Mouse (Mus musculus) lung, postnatal 25 days (tissue): ENCODE measurements around the gene Chek2.
A peak's percentile ranks its signal among the peaks of the same experiment; 100 is the strongest.
"Not testable (repeated sequence)": the region's sequence is repeated elsewhere in the genome, so short reads cannot be mapped to it uniquely, and the experiment has no call there.

Experiments used
- DNase-seq: peaks from one replicate; pipeline ENCODE4 v3.0.0; 2022; ENCODE audit warnings: low spot score

Gene Chek2

DNA sequence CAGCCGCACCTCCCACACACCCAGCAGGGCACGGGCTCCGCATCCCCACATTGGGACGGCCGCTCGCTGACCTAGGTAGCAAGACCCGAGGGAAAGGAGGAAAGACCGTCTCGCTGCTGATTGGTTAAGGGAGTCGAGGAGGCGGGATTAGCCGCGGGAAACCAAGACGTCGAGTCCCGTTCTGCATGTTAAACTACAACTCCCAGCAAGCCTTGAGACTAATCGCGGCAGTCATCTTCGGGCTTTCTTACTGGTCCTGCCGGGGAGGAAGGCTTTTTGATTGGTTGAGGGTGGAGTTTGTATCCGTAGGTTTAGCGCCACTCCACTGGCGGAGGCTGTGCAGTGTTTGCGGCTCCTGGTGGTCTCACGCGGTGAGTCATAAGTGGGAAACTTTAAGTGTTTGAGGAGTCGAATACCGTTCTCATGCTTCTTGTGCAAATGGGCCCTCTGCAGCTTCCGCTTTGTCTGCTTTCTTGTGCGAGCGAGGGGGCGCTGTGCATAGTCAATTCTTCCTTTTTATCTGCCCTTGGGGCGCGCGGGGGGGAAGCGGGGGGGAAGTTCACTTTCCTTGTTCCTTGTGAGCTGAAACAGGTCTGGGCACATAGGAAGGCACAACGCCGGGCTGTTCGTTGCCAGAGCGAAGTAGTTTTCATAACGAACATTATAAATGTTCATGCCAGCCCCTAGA, at the start of gene Chek2, which contains the start of gene Hscb:
Gene Chek2 (plus strand): TSS at position 302 of the 688 bp plus-strand sequence.
Gene Hscb (minus strand): TSS at position 100 of the 688 bp plus-strand sequence.
- peak; percentile 99 for DNase-seq

DNA sequence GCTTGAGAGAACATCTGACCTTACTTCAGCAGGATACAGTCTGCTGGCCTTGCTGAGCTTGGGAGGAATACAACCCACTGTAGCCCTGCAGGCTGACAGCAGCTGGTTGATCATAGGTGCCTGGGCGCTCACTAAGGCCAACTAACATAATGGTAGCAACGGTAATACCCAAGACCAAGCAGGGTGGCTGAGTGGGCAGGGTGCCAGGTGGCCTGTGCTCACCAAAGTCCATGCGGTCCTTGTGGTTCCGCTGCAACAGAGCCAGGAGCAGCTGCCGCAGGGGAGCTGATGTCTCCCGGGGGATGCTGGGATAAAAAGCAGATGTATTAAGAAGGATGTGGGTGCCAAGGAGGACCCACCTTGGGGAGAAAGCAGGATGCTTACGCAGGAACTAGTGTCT, 45.4 kb upstream of the Chek2 start:
- DNase-seq = no peak

DNA sequence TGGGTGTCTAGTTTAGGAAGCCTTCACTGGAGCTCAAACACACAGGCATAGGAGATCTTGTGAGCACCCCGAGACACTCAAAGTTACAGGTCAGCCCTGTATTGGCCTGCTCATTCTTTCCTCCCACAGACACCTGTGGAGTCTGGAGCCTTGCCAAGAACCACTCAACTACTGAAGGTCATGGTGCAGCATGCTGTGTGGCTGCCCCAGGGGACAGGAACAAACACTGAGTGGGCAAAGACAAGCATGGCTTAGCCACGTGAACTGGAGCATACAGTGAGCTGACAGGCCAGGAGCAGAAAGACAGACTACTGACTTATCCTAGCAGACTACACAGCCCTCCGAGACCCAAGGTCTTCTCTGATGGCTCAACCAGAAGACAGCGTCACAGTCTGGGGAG, 42.1 kb upstream of the Chek2 start:
- peak; percentile 67 for DNase-seq

DNA sequence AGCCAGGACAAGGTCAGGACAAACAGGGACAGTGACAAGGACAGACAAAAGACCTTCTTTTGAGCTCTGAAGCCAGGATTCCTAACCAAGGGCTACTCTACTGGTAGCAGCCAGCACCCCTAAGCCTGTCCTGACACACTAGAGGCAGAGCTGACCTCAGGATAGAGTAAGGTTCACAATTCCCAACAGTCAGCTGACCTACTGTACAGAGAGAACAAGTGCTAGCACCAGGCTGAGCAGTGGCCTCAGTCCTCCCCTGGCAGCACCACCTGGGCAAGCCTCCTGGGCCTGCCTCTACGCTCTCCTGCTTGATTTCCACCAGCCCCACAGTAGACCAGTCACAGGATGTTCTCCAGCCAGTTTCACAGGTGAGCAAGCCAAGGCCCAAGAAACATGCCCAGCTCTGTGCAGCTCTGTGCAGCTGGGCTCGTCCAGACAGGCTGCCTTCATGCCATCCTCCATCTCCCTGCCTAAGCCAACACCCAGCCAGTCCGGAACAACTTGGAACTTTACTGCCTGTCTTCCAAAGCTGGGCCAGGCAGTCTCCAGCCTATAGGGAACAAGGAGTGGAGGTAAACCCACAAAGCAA, 38.6 kb upstream of the Chek2 start:
- no peak for DNase-seq

DNA sequence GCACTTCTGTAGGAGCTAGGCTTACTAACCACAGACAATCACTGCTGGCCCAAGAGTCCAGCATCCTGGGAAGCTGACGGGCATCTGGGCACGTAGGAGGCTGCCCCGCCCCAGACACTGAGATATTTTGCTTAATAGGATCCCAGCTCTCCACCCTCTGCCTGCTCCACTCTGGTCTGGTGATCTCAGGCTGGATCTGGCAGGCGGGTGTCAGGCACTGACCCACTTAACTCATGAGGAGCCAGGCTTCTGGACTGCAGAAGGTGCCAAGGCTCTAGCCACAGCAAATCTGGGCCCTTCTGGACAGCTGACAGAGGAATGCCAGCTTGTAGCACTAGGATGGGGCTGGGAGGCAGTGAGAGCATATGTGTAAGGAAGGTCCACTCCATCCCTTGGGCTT, 37.6 kb upstream of the Chek2 start:
- no peak for DNase-seq

DNA sequence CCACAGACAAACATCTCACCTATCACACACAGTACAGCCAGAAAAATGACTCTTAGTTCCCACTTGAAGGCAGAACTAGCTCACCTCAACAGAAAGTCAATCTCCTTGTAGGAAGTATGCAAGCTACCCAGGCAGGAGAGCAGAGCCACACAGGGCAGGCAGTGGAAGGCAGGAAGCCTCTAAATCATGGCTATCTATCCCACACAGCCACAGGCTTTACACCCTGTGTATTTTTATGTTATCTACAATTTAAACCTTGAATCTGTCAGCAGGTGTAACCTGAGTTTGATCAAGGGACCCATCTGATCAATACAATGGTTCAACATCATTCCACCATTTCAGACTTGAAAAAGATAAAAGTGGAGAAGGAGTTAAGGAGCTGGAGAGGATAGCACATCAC, 37.0 kb upstream of the Chek2 start:
- no peak for DNase-seq

DNA sequence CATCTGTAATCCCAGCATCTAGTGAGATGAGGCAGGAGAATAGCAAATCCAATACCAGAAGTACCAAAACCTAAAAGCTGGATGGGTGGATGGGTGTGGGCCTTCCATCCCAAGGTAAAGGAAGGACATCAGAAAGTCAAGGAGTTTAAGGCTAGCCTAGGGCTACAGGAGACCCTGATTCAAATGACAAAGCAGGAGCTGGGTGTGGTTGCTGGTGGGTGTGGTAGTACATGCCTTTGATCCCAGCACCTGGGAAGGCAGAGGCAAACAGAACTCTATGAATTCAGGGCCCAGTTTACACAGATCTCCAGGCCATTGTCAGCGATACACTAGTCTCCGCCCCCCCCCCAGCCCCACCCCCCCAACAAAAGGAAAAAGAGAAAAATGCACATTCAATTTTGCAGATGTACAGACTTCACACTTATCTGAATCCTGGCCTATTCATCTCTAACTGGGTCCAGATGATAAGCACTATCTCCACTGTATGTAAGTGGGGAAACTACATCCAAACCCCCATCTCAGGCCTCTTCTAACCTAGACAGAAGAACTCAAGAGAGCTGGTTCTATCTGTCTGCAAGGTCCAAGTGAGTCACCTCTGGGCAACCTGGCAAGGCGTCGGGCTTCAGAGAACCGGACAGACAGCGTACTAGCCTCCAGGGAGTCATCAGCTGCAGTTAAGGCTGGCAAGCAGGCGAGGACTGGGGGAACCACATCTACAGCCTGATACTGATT, 35.6 kb upstream of the Chek2 start:
- no peak for DNase-seq

DNA sequence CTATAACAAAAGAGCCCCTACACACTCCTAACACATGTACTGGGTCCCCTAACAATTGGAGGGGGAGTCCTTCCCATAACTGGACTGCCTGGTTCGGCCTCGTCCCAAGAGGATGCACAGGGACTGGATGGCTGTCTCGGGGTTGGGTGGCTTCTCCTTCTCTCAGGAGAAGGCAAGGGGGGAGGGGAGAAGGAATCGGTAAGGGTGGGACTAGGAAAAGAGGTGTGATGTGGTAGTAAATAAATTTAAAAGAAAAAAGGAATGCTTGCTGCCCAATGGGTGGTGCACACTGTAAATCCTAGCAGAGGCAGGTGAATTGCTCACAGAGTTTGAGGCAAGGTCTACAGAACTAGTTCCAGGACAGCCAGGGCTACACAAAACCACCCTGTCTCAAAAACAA, 33.6 kb upstream of the Chek2 start:
- no peak for DNase-seq

DNA sequence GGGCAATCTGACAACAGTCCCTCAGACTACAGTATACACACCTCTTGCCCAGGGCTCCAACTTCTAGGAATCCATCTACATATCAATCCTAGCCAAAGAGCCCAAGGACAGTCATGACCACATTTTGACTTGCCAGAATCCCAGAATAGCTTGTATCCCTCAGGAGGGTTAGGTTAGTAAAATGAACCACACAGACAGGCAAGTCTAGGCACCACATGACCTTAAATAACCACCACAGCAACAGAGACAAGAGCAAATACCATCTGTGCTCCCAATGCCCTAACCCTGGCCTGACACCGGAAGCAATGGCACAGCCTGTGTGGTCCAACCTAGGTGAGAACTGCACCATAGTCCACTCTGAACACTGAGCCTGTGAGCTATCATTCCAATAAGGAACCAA, 33.1 kb upstream of the Chek2 start:
- DNase-seq = no peak

DNA sequence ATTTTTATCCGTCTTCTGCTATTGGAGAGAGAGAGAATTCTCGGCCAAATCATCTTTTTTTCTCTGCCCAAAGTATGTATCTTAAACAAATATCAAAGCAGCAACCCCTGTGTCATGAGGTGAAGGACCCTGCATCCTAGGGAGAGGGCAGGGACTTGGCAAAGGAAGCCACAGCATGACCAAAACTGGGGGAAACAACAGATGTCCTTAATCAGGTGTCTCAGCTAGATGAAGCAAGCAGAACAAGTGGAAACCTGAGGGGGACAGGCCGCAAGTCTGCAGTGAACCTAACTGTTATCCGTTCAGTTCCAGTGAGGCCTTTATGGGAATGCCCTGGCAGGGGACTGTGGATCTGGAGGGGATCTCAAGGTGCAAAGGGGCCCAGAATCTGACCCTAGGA, 32.3 kb upstream of the Chek2 start:
- DNase-seq = no peak

DNA sequence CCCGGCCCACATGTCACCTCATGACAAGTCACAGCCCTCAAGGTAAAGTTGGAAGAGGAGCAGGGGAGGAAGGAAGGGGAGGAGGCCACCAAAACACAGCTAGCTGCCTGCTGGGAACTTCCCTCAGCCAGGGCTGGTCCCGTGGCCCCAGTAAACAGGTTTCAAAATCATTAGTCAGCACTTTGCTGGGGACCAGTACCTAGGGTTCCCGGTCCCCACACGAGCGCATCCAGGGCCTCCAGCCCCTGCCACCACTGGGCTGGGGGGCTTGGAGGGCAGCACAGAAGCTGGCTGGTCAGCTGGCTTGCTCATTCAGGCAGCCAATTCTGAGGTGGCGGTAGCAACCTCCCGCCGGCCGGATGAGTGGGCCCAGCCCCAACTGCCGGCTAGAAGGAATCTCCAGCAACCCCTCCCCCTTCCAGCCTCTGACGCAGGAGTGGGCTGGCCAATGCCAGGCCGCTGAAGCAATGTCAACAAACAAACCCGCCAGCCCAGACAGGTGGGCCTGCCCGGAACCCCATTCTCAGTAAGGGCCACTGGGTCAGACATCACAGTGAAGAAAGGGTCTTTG, 31.6 kb upstream of the Chek2 start:
- DNase-seq = peak; percentile 95

DNA sequence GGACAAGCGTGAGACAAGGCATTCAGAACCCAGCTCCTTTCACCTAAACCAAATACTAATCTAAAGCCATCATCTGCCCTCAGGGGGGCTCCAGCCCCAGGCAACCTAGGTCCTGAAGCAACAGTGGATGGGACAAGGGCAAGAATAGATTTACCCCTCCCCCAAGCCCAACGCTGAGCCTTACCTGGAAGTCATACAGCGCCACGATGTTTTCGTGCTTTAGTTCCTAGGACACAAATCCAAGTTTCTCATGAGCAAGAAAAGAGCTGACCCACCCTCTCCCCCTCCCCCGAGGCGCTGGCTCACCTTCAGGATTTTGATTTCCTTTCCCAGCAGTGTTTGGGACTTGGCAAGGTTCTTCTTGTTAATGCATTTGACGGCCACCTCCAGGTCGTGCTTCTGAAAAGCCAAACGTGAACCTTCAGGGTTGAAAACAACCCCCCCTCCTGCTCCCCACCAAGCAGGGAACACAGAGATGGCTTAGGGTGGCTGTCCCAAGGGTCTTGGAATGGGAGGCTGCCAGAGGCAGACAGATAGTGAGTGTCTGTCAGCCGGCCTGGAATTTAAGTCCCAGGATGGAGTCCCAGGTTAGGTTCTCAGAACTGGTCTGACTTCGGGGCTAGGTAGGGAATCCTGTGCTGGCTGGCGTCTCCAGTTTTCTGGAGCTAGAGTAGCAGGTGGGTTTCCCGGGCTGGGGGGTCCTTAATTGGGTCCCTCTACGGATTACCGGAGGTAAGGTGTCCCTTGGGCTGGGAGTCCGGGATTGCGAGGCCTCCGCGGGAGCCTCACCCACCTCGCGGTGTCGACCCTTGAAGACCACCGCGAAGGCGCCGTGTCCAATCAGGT, 30.7 kb upstream of the Chek2 start:
- DNase-seq = peak; percentile 8

DNA sequence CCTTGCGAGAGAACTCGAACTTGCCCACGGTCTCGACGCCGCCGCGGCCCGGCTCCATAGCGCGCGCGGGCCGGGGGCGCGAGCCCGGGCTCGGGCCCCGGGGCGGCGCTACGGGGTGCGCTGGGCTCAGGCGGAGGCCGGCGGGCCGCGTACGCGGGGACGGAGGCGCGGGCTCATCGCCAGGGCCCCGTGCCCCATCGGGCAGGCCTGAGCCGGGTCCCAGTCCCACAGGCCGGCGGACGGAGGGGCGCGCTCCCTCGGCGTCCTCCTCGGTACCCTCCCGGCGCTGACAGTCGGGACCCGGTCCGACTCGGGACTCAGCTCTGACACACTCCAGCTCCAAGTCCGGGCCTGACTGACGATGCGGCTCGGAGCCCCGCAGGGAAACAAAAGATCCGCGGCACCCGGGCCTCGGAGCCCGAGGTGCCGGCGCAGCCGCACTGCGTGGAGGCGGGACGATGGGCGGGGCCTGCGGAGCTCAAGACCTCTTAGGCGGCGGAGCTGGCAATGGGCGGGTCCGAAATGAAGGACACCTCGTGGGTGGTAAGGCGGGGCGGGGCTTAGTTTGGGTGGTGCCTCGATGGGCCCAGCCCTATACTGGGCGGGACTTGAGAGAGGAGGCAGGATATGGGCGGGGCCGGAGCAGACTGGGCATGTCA, 30.0 kb upstream of the Chek2 start, which contains the start of gene Ulk1:
Gene Ulk1 (minus strand): TSS at position 431 of the 659 bp plus-strand sequence.
- peak; percentile 99 for DNase-seq

DNA sequence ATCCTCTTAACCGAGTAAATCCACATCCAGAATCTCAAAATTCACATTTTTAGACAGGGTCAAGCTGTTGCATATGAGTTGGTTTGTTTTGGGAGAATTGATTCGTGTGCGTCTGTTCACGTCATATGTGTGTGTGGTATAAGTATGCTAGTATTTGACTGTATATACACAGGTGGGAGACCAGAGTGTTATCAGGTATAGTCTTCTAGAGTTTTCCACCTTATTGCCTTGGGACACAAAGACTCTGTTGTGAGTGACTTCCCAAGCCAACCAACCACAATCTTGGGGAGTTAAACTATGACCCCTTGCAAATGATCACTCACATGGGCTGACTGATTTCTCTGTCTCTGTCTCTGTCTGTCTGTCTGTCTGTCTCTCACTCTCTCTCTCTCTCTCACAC, 15.4 kb upstream of the Chek2 start:
- DNase-seq = no peak

DNA sequence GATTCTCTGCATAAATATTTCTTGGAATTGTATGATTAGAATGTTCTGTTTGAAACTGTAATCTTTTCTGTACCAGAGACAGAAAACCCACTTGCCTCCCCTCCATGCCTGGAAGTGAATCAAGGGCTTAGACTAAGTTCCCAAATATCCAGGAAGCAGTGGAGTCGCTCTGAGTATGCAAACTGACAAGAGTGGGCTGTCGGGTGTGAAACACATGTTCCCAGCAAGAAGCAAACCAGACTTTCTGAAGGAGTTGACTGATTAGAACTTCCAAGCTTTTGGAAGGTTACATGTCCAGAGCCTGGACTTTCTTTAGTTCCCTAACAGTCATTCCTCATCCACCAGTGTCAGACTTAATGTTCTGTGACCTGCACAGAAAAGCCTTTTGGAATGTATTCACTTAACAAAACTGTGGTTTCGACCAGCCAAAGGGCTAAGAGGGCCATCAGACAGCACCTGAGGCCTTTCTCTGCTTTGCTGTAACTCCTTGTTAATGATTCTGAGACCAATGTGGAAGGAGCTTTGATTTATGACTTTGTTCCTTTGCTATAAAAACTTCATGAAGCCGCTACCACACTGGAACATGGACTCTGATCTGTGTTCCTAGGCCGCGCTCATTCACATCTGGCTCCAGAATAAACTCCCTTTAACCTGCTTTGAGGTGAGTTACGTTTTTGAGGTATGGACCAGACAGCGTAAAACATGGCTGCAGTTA, 12.8 kb upstream of the Chek2 start:
- no peak for DNase-seq

DNA sequence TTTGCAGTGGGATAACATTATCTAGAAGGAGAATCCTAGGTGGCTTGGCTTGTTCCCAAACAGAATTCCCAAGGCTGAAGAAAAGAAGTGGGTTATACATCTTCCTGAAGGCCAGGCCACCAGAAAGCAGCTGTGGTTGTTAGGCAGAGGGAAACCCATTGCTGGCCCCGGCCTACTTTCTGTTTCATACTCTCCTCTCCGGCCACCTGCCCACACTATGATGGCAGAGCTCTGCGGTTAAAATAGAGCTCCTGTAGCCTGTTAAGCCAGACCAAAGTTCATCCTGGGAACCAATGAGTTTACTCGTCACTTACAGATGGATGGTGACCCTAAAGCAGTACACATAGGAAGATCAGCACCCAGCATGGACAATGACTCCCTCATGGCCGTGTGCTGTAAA, 12.2 kb upstream of the Chek2 start:
- no peak for DNase-seq

DNA sequence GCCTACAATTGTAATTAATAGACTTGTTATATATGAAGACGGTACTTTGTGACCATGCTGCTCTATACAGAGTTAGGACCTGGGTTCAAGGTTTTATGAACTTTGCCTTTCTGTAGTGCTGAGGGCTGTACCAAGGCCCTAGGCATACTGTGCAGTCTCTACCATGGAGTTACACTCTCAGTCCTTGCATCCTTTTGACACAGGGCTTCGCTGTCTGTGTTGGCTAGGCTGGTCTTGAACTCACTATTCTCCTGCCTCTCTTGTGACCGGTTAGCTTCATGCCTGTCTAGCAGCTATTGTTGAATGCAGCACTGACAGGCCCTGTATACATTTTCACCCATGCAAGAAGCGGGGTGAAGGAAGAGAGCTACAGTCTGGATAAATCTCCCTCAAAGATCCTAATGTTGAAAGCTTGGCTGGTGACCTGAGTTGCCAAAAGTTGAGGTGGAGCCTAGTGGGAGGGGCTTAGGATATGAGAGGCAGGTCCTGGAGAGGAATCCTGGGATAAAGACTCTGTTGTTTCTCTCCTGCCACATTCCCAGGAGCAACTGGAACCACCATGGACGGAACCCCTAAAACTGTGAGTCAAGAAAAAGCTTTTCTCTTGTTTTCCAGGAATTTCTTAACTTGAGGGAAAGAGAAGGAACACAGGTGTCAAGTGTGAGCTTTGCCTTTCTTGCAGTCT, 8.6 kb upstream of the Chek2 start:
- no peak for DNase-seq

DNA sequence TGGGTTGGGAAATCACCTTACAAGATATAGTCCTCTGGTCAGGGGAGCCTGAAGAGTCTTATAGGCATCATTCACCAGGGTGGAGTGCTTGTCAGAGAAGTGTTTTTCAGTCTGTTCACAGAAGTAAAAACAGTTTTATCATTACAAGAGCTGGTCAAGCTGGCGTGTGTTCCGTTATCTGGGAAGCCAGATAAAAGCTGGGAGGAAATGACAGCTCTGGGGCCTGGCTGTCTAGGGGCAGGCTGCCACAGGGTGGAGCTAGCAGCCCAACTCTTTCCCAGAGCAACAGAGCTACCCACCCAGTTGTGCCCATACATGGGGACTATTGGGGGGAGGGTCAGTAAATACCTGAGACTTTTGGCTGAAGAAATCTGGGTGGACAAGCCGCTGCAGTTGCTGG, 3.8 kb upstream of the Chek2 start:
- peak; percentile 77 for DNase-seq

DNA sequence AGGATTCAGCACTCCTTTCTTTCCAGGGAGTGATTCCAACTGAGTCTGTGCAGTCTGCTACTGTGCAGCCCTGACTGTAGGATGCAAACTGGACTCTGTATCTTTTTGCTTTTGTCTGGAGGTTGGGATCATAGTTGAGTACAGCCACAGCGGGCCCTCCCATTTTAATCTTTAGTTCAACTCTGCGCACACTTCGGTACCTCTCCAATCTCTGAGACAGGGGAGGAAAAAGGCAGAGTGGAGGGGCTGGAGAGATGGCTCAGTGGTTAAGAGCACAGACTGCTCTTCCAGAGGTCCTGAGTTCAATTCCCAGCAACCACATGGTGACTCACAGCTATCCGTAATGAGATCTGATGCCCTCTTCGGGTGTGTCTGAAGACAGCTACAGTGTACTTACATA, 1.8 kb upstream of the Chek2 start:
- DNase-seq = not testable (repeated sequence)

DNA sequence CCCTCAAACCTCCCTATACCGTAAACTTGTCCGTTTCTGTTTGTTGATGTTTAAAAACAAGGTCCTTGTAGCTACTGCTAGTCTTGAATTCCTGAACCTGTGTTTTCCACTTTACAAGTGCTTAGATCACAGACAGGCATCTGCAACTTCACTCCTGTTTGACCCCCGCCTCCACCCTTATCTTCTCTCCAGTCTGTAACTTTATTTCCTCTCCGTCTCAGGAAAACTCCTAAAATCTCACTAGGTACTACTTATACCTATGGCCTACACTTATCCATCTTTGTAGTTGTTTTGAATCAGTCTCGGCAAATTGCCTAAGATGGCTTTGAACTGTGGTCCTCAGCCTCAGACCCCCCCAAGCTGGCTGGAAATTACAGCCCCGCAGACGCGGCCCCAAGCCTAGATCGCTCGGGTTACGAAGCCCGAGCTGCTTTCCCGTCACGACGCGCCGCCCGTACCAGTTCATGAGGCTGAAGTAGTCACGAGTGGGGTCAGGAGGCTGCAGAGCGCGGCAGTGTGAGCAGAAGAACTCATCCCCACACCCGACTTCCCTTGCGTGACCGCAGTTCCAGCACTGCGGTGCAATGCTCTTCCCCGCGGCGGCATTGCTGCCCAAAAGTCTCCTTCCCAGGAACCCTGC, 621 bp upstream of the Chek2 start:
- DNase-seq = no peak
